Mouse (Mus musculus) MN1 (cell line): ENCODE data around the gene Tekt5.

Source experiments
- DNase-seq: peaks from one replicate; pipeline ENCODE4 v3.0.0-alpha.2; 2016; ENCODE audit warnings: low spot score

Tekt5 gene

GRCm38 (mm10) chr16:10379531-10379930 lies 15.8 kb downstream of the Tekt5 start:
- no peak for DNase-seq

- no peak for DNase-seq
Measured at GRCm38 (mm10) chr16:10377286-10377685, 18.0 kb downstream of the Tekt5 start.

DNA sequence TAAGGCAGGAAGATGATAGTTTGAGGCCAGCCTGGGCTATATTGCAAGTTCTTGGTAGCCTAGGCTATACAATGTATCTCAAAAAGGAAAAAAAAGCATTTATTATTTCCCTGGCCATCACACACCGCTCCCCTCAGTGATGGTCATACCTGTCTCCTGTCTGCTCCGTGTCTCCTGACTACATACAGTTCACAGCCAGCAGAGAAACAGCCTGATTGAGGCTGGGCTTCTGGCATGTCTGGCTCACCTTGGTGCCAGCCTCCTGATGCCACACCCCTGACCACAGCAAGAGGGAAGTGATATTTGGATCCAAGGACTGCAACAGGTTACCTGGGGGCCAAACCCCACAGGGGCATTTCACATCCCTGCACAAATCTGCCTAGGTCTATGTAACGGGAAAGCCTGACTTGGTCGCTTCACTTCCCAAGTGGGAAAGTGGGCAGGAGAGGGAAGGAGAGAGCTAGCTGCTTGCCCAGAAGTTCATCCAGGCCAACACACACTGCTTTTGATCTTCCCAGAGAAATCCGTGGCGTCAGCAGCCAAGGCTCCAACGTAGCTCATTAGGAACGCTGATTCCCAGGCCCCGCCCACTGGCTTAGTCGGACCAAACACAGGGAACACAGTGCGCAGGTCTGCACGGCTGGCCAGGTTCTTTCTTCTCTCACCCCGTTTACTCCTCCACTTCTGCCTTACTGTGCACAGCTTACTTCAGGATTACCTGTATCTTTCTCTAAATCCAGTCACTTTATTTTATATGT lies 20.9 kb downstream of the Tekt5 start:
- peak; percentile 9 for DNase-seq

- DNase-seq = no peak
Measured at GRCm38 (mm10) chr16:10372372-10372771, 22.9 kb downstream of the Tekt5 start.

GRCm38 (mm10) chr16:10369996-10370395 lies 25.3 kb downstream of the Tekt5 start:
- DNase-seq = no peak

DNA sequence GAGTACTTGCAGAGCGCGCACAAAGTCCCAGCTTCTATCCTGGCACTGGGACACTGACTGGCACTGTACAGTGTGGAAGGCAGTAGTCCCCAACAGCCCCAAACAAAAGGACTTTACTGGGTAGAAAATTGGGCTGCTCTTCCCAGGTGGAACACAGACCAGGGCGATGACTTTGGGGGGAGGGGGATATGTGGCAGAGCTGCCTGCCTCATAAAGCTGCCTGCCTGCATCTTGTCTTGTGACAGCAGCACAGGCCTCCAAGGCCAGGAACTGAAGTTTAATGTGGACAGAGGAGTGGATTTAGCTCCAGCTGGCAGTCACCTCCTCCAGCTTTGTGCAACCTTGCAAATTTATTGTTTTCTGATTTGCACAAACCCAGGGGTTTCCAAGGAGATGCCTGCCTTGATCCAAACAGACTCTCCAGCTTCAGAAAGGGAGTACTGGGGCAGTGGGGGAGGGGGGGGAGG lies 25.8 kb downstream of the Tekt5 start:
- no peak for DNase-seq

- DNase-seq = peak; percentile 43
Measured at GRCm38 (mm10) chr16:10366240-10367217, 28.8 kb downstream of the Tekt5 start.

DNA sequence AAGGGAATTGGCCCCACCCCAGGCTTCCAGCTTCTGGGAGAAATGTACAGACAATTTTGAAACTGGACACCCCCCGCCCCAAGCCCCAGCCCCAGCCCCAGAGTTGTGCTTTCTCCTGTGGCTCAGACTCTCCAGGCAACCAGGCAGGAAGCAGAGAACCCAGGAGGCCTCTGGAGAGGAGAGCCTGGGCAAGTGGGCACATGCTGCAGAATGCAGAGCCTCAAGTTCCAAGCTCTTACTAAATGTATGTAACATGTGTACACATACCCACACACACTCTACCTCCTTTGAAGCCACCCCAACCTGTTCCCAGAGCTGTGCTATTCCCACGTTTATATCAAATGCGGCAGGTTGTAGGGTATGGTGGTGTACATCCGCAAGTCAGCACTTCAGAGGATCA lies 29.5 kb downstream of the Tekt5 start:
- DNase-seq = no peak

DNA sequence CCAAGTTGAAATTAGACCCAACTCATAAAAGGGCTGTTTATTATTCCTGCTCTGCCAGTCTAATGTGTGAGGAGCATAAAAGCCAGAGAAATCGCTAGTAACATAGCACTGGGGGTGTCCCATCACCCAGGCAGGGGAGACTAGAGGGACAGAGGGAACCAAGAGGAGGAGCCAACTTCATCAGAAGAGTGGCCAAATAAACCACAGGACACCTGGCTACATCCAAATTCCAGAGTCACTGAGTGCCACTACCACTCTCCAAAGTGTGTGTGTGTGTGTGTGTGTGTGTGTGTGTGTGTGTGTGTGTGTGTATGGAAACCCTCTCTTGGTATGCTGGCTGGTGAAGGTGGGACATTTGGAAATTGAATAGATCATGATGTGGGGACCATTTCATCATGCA lies 32.2 kb downstream of the Tekt5 start:
- DNase-seq = no peak

- DNase-seq = no peak
Measured at GRCm38 (mm10) chr16:10359241-10359640, 36.0 kb downstream of the Tekt5 start.

- no peak for DNase-seq
Measured at GRCm38 (mm10) chr16:10358010-10358934, 37.0 kb downstream of the Tekt5 start.

GRCm38 (mm10) chr16:10355004-10355403 lies 40.3 kb downstream of the Tekt5 start:
- no peak for DNase-seq

GRCm38 (mm10) chr16:10351050-10351636 lies 44.1 kb downstream of the Tekt5 start:
- DNase-seq = no peak

GRCm38 (mm10) chr16:10349876-10350275 lies 45.4 kb downstream of the Tekt5 start:
- DNase-seq = no peak

DNA sequence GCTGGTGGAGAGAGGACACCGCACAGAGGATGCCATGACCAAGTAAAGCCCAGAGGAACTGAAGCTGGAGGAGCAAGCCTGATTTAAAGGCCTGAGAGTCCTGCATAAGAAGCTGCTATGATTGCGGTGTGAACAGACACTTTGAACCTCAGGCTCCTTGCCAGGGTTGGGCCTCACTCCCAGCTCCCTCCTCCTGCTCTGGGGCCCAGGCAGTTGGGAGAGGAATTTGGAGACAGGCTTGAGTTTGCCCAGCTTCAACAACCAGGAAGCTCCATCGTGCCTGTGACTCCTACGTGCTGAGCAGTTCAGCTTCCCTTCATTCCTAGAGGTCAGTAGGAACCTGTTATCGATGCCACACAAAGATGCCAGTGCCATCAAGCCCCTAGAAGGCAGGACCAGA lies 45.9 kb downstream of the Tekt5 start:
- DNase-seq = no peak

DNA sequence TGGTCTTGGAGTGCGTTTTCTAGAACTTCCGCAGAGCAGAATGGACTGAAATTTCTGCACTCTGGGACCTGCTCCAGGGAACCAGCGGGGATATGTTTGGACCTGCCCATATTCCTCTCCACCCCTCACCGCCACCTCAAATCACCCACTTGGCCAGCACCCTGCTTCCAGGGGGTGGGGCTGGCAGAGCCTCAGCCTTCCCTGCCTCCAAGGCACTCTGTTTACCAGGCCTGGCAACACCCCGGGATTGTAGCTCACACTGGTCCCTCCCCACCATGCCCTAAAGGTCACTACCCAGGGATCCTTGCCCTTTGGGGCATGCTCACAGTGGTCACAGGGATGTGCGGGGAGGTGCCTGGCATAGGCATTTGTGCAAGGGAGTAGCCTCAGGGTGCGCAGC lies 47.7 kb downstream of the Tekt5 start:
- no peak for DNase-seq

- no peak for DNase-seq
Measured at GRCm38 (mm10) chr16:10341110-10341509, 54.2 kb downstream of the Tekt5 start.

- no peak for DNase-seq
Measured at GRCm38 (mm10) chr16:10339930-10340329, 55.4 kb downstream of the Tekt5 start.

- no peak for DNase-seq
Measured at GRCm38 (mm10) chr16:10338601-10339000, 56.7 kb downstream of the Tekt5 start.

DNA sequence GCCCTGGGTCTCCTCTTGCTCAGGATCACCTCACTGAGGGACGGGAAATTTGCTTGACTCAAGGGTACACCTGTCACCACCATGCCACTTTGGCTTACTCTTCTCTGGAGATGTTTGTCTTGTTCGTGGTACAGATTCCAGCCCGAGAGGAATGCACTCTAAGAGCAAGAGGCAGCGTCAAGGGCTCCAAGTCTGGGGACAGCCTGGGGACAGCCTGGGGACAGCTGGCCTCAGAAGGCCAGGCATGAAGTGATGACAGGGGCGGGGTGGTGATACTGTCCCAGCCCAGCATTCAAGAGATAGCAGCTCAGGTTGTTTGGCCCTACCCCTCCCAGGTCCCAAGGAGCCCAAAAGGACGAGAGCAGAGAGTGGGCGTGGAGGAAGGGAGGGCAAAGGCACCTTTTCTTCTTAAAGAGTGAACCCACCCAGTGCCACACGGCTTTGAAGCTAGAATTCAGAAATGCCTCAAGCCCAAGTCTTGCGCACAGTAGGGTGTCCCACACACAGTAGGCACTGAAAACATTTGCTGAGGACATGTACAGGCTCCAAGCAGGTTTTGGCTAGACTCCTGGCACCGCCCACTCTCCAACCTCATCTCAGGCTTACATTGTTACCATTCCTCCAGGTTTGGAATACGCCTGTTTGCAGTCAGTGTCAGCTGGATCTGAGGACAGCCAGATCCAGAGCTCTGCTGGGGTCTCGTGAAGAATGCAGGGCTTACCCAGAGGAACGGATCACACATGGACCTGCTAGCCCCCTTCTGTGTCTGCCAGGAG lies 57.7 kb downstream of the Tekt5 start:
- no peak for DNase-seq
